ENCODE assay signal across 8 mouse cellular contexts in the genomic region with DNA sequence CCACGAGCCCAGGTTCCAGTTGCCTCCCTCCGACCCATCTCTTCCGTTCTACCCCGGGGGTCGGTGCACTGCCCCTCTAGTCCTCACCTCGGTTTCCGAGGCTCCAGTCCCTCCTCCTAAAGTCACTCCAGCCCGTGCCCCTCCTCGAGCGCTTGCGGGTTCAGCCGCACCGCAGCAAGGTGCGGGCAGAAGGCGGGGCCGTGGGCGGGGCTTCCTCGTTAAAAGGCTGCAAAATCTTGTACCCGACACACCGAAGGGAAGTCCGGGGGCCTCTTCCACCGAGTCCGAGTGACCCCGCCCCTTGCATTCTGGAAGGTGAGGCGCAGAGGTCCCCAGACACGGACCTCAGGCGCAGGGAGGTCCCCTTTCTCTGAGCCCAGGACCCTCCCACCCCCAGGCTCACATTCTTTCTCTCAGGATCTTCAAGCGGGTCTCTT. TPM values are rescaled to one million over a fixed set of nuclear protein-coding genes. Genes with fewer than 3 reads are reported as not detected.
A peak's percentile ranks its signal among the peaks of the same experiment; 100 is the strongest.
DNase-seq lines count a peak whose midpoint lies in the region; ATAC-seq and TF ChIP-seq lines count a peak whose summit lies in the region.

Gene Klk8, plus strand, starts transcription at position 245 of the 437 bp plus-strand sequence.

- no peaks in the 10 kb centered on the region for H3K36me3 ChIP-seq in embryonic facial prominence, embryonic 14.5 days (ENCODE audit: control insufficient read depth, insufficient read depth, low read length)
- no peaks in the 10 kb centered on the region for H3K36me3 ChIP-seq in hindbrain, embryonic 10.5 days
- H3K36me3 ChIP-seq in limb, embryonic 10.5 days = no peaks in the 10 kb centered on the region

- peaks cover 16% of the 10 kb centered on the region for H3K27me3 ChIP-seq in embryonic facial prominence, embryonic 14.5 days (replicated peaks; ENCODE audit: control insufficient read depth, insufficient read depth, low read length)
- peaks cover 40% of the 10 kb centered on the region for H3K27me3 ChIP-seq in hindbrain, embryonic 10.5 days (ENCODE audit: insufficient read depth, poor library complexity, severe bottlenecking)
- peaks cover 54% of the 10 kb centered on the region for H3K27me3 ChIP-seq in limb, embryonic 10.5 days (ENCODE audit: low read depth, poor library complexity, severe bottlenecking)

- no peak for TF ChIP-seq CTCF in left cerebral cortex, adult 2 months (IDR thresholded peaks at IDR 0.05)

- peak within 1 kb of the TSS; percentile 78 for H3K4me2 ChIP-seq in embryonic facial prominence, embryonic 14.5 days (ENCODE audit: low read depth, low read length)

- H3K9ac ChIP-seq in embryonic facial prominence, embryonic 14.5 days (ENCODE audit: low read depth, low read length) = peak within 1 kb of the TSS; percentile 51

- H3K4me1 ChIP-seq in embryonic facial prominence, embryonic 14.5 days (ENCODE audit: control insufficient read depth, insufficient read depth, low read length) = no peaks in the 10 kb centered on the region
- peaks cover 26% of the 10 kb centered on the region for H3K4me1 ChIP-seq in hindbrain, embryonic 10.5 days (replicated peaks)
- peaks cover 16% of the 10 kb centered on the region for H3K4me1 ChIP-seq in limb, embryonic 10.5 days

- intact Hi-C loops in left cerebral cortex, adult 2 months (cut with DNase I) = no loop called here
- intact Hi-C loops in left cerebral cortex, postnatal 36 days (cut with DNase I) = no loop called here

- no peak for DNase-seq in left cerebral cortex, adult 2 months (ENCODE audit: extremely low spot score in 1 of 2, low spot score in 2 of 2)
- DNase-seq in left cerebral cortex, postnatal 36 days (ENCODE audit: low spot score in 2 of 2) = no peak
- peak; percentile 17 for DNase-seq in embryonic facial prominence, embryonic 14.5 days (ENCODE audit: low spot score)
- DNase-seq in hindbrain, embryonic 10.5 days (ENCODE audit: low spot score) = peak; percentile 34
- peak; percentile 56 for DNase-seq in limb, embryonic 10.5 days (ENCODE audit: low spot score)
- DNase-seq in mesoderm, embryonic 11.5 days (ENCODE audit: low read depth, low spot score) = peak; percentile 36
- DNase-seq in thymus, postnatal 0 days (ENCODE audit: low spot score) = peak; percentile 29

- H3K9me3 ChIP-seq in embryonic facial prominence, embryonic 14.5 days (ENCODE audit: control insufficient read depth, low read length) = no peaks in the 10 kb centered on the region
- no peaks in the 10 kb centered on the region for H3K9me3 ChIP-seq in hindbrain, embryonic 10.5 days
- H3K9me3 ChIP-seq in limb, embryonic 10.5 days (replicated peaks) = no peaks in the 10 kb centered on the region

- ATAC-seq in embryonic facial prominence, embryonic 14.5 days (ENCODE audit: low read depth) = peak; percentile 51; the same call in 1 of the 2 replicates
- ATAC-seq in cerebellum, adult (ENCODE audit: insufficient number of reproducible peaks, low FRiP score, low TSS enrichment) = no peak

- peak within 1 kb of the TSS; percentile 56 for H3K4me3 ChIP-seq in left cerebral cortex, adult 2 months
- H3K4me3 ChIP-seq in embryonic facial prominence, embryonic 14.5 days (ENCODE audit: low read depth, low read length) = peak within 1 kb of the TSS; percentile 51
- H3K4me3 ChIP-seq in hindbrain, embryonic 10.5 days = peak within 1 kb of the TSS; percentile 55
- H3K4me3 ChIP-seq in limb, embryonic 10.5 days = peak within 1 kb of the TSS; percentile 56

- no peak within 1 kb of the TSS for H3K27ac ChIP-seq in left cerebral cortex, adult 2 months
- no peak within 1 kb of the TSS for H3K27ac ChIP-seq in embryonic facial prominence, embryonic 14.5 days (replicated peaks; ENCODE audit: low read depth, low read length)
- H3K27ac ChIP-seq in hindbrain, embryonic 10.5 days = no peak within 1 kb of the TSS
- H3K27ac ChIP-seq in limb, embryonic 10.5 days = no peak within 1 kb of the TSS; the same call in 1 of the 2 replicates

- WGBS in embryonic facial prominence, embryonic 14.5 days = 0% methylated on average over 26 of the region's 28 CpGs
- WGBS in hindbrain, embryonic 10.5 days = under 1% methylated on average over 28 of the region's 28 CpGs
- under 1% methylated on average over 28 of the region's 28 CpGs for WGBS in limb, embryonic 10.5 days

RNA-seq across cellular contexts. Expression of gene Klk8, which starts in this region (rescaled TPM):
- total RNA-seq in left cerebral cortex, adult 2 months (2021) = 1 to 10 TPM; 2.3 to 3.7 TPM
- 1 to 10 TPM; 1.3 to 3.6 TPM for total RNA-seq in left cerebral cortex, postnatal 36 days (2021)
- polyA plus RNA-seq in embryonic facial prominence, embryonic 14.5 days (2014; fragmentation: Nextera tagmentation; extraction: Ambion mirVana) = 25.7 and 27.4 TPM in 2 replicates
- polyA plus RNA-seq in hindbrain, embryonic 10.5 days (2016; fragmentation: Nextera tagmentation; extraction: Ambion mirVana) = 12.1 and 13.2 TPM in 2 replicates
- 13.7 and 16.4 TPM in 2 replicates for polyA plus RNA-seq in limb, embryonic 10.5 days (2016; fragmentation: Nextera tagmentation; extraction: Ambion mirVana)
- polyA plus RNA-seq in thymus, postnatal 0 days (2015; fragmentation: Nextera tagmentation; extraction: Ambion mirVana) = 37.9 and 44.9 TPM in 2 replicates

Comparison
In these comparisons a context has a peak if more than half of its experiments do, and no peak if none do; other contexts are left out.
1. DNase-seq: peak in embryonic facial prominence, embryonic 14.5 days (single experiment), hindbrain, embryonic 10.5 days (single experiment), limb, embryonic 10.5 days (single experiment), mesoderm, embryonic 11.5 days (single experiment) and thymus, postnatal 0 days (single experiment); none in left cerebral cortex, adult 2 months (0 of 2) and left cerebral cortex, postnatal 36 days (0 of 2).
2. Peak in every context shown above with its lines, with median percentiles within 50 percentile points of each other: H3K4me3 ChIP-seq.